Mouse (Mus musculus): ENCODE results near the gene Bckdk.
"Not testable (repeated sequence)": the region's sequence is repeated elsewhere in the genome, so short reads cannot be mapped to it uniquely, and the experiment has no call there.

The Bckdk gene

DNA sequence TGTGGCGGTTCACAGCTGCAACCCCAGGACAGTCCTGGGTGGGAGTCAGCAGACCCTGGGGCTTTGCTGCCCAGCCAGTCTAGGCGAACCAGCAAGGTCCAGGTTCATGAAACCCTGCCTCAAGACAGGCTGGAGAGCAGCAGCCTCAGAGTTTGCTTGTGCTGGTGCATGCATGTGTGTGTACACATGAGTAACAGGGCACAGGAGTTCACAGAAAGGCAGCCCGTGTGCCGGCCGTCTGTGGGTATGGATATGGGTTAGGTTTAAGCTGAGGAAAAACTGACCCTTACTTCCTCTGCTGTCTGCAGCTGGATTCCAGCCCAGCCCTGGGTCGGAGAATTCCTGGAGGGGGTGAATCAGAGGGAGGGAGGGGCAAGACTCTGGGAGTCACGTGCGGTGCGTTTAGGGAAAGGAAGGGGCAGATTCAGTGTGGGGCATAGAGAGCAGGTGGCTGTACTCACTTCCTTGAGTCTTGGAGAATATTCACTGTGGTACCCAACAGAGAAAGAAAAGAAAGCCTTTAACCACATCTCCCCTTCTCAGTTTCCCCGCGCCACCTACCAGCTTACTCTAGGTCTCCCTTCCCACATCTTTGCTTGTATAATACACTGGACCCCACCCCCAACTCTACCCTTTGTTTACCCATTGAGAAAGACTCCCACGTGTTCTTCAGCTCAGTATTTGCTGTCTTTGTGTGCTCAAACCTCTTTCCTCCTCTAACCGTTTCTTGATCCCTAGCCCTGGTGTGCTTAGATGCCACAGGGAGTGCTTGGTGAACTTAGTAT, 27.7 kb downstream of the Bckdk start:
- peak; percentile 74 to 81 for DNase-seq

DNA sequence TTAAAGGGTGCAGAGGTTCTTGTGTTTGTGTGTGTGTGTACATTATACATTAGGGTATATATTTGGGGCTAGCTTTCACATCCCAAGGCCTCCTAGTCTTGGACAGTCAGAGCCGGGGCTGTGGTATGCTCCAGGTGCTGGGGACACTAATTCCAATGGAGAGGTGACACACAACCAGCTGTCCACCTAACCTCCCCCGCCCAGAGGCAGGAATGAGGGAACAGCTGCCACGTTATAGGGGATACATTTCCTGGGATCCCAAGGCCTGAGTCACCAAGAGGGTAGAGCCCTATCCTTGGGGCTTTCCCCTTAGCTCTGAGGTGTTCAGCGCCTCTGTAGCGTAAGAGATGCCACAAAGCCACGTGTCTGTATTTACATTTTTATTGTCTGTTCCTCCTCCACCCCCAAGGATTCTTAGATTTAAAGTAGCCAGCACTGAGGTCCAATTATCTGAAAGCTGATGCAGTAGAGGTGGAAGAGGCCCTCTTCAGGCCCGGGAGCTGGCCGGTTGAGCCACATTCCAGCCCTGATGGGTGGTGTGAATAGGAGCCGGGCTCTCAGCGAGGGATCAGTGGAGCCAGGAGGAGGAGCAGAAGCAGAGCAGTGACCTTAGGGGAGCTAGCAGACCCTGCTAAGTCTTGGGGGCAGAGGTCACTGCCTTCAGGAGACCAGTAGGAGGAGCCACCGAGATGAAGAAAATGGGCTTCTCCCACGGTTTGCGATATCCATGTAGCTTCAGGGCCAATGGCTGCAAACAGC, 28.6 kb downstream of the Bckdk start:
- peak in 1 of 2 experiments; percentile 56 for DNase-seq

DNA sequence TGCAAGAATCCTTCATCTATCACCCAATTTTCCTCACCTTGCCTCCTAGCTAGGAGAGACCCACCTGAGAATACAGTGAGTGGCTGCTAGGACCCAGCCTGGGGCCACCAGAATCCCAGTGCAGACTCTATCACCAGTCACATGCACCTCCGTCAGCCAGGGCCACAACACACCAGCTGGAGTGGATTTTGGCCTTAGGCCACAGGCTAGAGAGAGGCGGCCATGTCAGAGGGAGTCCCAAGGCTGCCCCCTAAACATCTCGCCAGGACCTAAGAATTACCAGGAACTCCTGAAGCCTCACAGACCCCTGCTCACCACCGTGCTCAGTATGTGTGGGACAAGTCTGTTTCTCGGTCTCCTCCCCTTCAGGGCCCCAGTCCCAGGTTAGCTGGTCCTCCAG, 30.2 kb downstream of the Bckdk start:
- no peak for DNase-seq

DNA sequence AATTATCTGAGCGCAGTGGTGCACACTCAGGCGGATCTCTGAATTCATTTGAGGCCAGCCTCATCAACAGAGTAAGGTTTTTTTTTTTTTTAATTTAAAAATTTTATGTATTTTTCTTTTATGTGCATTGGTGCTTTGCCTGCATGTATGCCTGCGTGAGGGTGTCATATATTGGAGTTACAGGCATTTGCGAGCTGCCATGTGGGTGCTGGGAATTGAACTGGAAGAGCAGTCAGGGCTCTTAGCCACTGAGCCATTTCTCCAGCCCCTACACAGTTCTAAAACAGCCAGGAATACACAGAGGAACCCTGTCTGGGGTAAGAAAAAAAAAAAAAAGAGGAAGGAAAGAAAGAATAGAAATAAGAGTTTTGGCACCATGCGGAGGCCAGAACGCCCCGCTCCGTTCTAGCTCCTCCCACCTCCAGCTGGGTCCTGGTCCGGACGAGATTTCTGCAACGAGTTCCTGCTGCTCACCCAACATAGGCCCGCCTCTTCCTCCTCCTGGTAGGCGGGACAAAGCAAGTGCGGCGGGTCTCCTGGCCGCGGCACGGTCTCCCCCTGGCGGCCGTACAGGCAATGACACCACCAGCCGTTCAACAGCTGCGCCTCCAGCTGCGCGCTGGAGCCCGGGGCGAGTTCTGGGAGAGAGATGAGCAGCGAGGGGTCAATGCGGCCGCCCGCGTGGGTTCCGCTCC, 31.3 kb downstream of the Bckdk start:
- peak; percentile 97 for DNase-seq

DNA sequence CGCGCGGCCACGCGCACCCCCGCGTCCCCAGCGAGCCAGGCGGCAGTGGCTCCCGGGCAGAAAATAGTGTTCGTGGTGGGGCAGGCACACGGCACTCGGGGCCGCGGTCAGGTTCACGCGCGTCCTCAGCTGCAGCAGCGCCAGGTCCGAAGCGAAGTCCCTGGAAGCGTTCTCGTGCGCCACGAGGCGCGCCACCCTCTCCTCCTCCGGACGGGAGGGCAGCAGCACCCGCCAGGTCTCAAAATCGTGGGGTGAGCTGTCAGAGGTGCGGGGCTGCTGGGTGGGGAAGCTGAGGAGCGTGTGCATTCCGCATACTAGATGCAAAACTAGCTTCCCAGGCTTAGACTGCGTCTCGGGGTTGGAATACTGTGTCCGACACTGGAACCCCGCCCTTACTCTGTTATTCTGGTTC, 31.9 kb downstream of the Bckdk start:
- no peak for DNase-seq

DNA sequence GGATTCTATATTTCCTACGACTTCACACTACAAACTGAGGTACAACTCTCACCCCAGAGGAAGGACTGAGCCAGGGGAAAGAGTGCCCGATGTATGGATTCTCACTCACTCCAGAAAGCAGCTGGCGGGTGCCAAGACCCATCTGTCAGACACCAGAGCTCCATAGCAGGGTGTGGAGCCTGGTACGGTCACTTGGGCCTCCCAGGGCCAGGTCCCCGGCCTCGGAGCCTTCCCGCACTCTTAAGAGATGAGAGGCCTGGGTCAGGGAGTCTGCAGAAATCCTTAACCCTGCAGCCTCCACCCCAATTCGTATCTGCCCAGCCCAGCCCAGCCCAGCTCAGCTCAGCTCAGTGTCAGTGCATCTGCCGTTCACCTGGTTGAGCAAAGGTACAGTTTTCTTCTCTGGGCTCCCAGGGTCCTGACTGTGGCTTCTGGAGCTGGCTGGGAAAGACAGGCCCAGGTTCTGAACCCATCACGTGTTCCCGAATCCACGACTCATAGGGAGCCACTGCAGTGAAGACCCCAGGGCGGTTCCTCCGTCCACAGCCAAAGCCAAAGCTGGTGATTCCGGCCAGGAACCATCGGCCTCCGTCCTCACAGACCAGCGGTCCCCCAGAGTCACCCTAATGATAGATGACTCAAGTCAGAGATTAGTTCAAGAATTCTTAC, 32.5 kb downstream of the Bckdk start:
- DNase-seq: no peak

DNA sequence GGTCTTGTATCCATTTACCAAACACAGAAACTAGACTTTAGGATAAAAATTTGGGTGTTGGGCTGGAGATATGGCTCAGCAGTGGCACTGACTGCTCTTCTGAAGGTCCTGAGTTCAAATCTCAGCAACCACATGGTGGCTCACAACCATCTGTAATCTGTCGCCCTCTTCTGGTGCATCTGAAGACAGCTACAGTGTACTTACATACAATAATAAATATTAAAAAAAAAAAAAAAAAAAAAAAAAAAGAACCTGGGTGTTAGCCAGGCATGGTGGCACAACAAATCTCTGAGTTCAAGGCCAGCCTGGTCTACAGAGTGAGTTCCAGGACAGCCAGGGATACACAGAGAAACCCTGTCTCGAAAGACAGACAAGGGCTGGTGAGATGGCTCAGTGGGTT, 38.2 kb downstream of the Bckdk start:
- DNase-seq: not testable (repeated sequence)

DNA sequence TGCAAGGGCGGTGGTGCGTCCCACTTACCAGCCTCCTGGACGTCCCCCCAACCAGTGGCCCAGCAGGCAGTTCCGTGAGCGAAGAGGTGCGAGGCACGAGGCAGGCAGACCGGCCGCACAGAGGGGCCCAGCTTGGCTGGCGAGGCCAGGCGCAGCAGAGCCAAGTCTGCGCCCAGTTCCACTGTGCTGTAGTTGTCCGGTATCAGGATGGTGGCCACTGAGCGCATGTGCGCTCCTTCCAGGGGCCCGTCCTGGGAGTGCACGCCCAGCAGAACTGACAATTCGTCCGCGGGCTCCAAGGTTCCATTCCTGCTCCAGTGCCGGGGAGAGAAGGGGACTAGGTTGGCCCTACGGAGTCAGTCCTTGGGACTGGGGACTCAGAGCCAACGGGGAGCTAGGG, 40.7 kb downstream of the Bckdk start:
- DNase-seq: peak in 1 of 2 experiments; percentile 57

DNA sequence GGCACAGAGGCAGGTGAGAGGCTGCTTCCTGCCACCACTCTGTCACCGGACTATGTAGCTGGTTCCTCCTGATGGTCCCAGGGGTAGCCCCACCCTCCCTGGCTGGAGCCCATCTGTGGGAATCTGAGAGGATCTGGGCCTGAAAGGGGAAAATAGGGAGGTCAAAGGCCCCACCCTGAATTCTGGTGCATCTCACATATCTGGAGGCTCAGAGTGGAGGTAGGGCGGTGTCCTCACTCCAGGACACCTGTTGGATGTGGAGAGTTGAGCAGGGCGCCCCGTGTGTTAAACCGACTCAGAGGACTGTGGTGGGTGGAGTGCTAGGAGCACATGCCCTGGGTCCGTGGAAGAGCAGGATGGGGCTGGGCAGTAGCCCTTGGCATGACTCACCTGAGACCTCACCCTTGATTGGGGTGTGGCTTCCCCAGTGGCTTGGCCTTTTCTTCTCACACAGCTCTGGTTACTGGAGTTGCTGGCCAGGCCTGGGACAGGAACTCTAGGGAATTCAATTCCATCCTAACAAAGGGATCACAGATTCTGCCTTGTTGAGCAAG, 42.7 kb downstream of the Bckdk start, which contains the start of gene Prss36:
Gene Prss36, minus strand, starts transcription at position 256 of the 554 bp plus-strand sequence.
- DNase-seq: no peak

DNA sequence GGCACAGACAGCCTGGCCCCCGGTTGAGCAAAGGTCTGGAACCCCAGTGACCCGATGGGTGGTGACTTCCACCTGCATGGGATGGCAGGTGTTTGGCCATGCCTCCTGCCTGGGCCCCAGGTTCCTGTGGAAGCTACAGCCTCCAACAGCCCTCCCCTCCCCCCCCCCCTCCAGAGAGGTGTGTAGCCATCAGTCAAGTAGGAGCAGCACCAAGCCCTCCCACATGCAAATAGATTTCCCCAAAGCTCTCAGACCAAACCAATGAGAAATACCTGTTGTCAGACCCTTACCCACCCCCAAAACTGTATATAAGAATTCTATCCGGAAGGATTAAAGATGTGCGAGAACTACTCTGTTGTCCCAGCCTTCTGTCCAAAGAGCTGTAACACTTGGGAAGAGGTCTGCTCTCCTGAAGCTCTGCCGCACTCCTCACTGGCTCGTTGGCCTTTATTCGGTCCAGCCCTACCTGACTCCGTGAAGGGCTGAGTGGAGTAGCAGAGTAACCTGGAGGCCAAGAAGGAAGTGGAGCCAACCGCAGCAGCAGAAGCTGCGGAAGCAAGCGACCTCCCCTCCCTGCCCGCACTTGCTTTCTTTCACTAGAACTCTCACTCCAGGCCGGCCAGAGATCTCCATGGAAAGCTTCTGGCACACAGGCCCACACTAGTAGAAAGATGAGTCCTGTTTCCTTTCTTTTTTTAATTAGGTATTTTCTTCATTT, 49.1 kb downstream of the Bckdk start:
- DNase-seq: no peak

DNA sequence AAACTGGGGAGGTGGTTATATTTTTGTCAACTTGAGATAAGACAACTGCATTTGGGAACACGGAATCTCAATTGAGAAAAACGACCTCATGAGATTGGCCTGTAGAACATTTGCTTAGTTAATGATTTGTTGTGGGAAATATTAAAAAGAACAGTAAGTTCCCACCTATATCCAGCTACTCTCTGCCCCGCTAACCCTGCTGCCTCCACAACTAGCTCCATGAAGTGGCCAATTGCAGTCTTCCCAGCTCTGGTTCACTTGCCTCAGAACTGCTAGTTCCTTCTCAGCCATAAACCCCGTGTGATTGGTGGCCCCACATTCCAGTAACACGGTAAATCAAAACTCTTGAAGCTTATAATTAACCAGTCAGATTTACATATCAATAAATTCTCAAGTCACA, 55.5 kb downstream of the Bckdk start:
- no peak for DNase-seq
